Mouse (Mus musculus) limb, embryonic 10.5 days (tissue): ENCODE data around the gene Tyw1. TPM values are rescaled to one million over a fixed set of nuclear protein-coding genes. Genes with fewer than 3 reads are reported as not detected.

Experiments used
- DNase-seq: peaks from one replicate; pipeline ENCODE4 v3.0.0-alpha.2; 2017; ENCODE audit warnings: low spot score
- H3K27ac ChIP-seq: fragments of 300-500 bp; sonication (generic); 2 replicates; pipeline ENCODE4 v1.5.1; 2016; ENCODE audit warnings: mild to moderate bottlenecking
- H3K27me3 ChIP-seq: fragments of 300-500 bp; sonication (generic); 2 replicates; pipeline ENCODE4 v1.6.1; 2016; ENCODE audit warnings: low read depth, mild to moderate bottlenecking; ENCODE audit not compliant: poor library complexity, severe bottlenecking
- H3K36me3 ChIP-seq: fragments of 300-500 bp; sonication (generic); 2 replicates; pipeline ENCODE4 v1.6.1; 2016; ENCODE audit warnings: mild to moderate bottlenecking, moderate library complexity
- H3K4me1 ChIP-seq: fragments of 300-500 bp; sonication (generic); 2 replicates; pipeline ENCODE4 v1.6.1; 2016
- H3K4me3 ChIP-seq: fragments of 300-500 bp; sonication (generic); 2 replicates; pipeline ENCODE4 v1.5.1; 2016; ENCODE audit warnings: mild to moderate bottlenecking, moderate library complexity
- H3K9me3 ChIP-seq: fragments of 300-500 bp; sonication (generic); replicated peaks from 2 replicates; pipeline ENCODE4 v1.6.1; 2016; ENCODE audit warnings: mild to moderate bottlenecking
- WGBS: fragments of 180-500 bp; shearing (Covaris S2); methylation state at CpG from one replicate; pipeline ENCODE4 v1.1.7; 2016; 5-methylcytosine and 5-hydroxymethylcytosine counted together
- polyA plus RNA-seq: library from polyadenylated mRNA; unstranded; fragments of >200 nt; fragmentation: Nextera tagmentation; extraction: Ambion mirVana; gene quantifications from 2 replicates; pipeline ENCODE4 v1.2.1, GENCODE M21; 2016

Tyw1 gene
- 31.4 and 34.3 TPM in 2 replicates for polyA plus RNA-seq

GRCm38 (mm10) chr5:130255017-130255720, at the start of gene Tyw1, which contains the start of gene Sbds:
Gene Tyw1 (plus strand): TSS chr5:130255619.
Gene Sbds (minus strand): TSS chr5:130255530.
- H3K27ac ChIP-seq: peak within 1 kb of the TSS; percentile 86
- H3K36me3 ChIP-seq: peaks cover 50% of the 10 kb centered on the region
- H3K4me3 ChIP-seq: peak within 1 kb of the TSS; percentile 70
- peak; percentile 96 for DNase-seq
- under 1% methylated on average over 52 of the region's 52 CpGs for WGBS
- H3K4me1 ChIP-seq: peaks cover 23% of the 10 kb centered on the region
- no peaks in the 10 kb centered on the region for H3K9me3 ChIP-seq
- no peaks in the 10 kb centered on the region for H3K27me3 ChIP-seq

- H3K27me3 ChIP-seq: no peaks in the 10 kb centered on the region
- no peaks in the 10 kb centered on the region for H3K9me3 ChIP-seq
- H3K36me3 ChIP-seq: peaks cover 83% of the 10 kb centered on the region
- H3K4me3 ChIP-seq: no peak overlapping the region
- WGBS: 91% methylated on average over 4 of the region's 4 CpGs
- no peak overlapping the region for H3K27ac ChIP-seq
- no peaks in the 10 kb centered on the region for H3K4me1 ChIP-seq
- no peak for DNase-seq
These were observed 48.1 kb upstream of the Tyw1 start for GRCm38 (mm10) chr5:130207299-130207698.

GRCm38 (mm10) chr5:130212956-130213355, 42.5 kb upstream of the Tyw1 start:
- Histone ChIP-seq H3K4me3 (no peak overlapping the region), H3K36me3 (peaks cover 61% of the 10 kb centered on the region), H3K27ac (no peak overlapping the region), H3K27me3 (no peaks in the 10 kb centered on the region), H3K4me1 (no peaks in the 10 kb centered on the region), H3K9me3 (no peaks in the 10 kb centered on the region)
- no peak for DNase-seq
- 94% methylated on average over 11 of the region's 11 CpGs for WGBS

GRCm38 (mm10) chr5:130216781-130217180, 38.6 kb upstream of the Tyw1 start, which contains the start of gene Tmem248:
Gene Tmem248 (plus strand): TSS chr5:130217081.
- WGBS: 85% methylated on average over 7 of the region's 7 CpGs
- no peak for DNase-seq
- Histone ChIP-seq H3K4me1 (peaks cover 4% of the 10 kb centered on the region), H3K9me3 (no peaks in the 10 kb centered on the region), H3K36me3 (peaks cover 26% of the 10 kb centered on the region), H3K27me3 (no peaks in the 10 kb centered on the region), H3K4me3 (no peak within 1 kb of the TSS), H3K27ac (no peak within 1 kb of the TSS)

GRCm38 (mm10) chr5:130217406-130217805, 38.0 kb upstream of the Tyw1 start:
- Histone ChIP-seq H3K36me3 (peaks cover 20% of the 10 kb centered on the region), H3K27me3 (no peaks in the 10 kb centered on the region), H3K27ac (no peak overlapping the region), H3K4me1 (peaks cover 4% of the 10 kb centered on the region), H3K4me3 (no peak overlapping the region), H3K9me3 (no peaks in the 10 kb centered on the region)
- WGBS: 92% methylated on average over 4 of the region's 4 CpGs
- DNase-seq: no peak

GRCm38 (mm10) chr5:130218336-130218735, 37.1 kb upstream of the Tyw1 start:
- Histone ChIP-seq H3K4me3 (no peak overlapping the region), H3K27me3 (no peaks in the 10 kb centered on the region), H3K9me3 (no peaks in the 10 kb centered on the region), H3K36me3 (peaks cover 11% of the 10 kb centered on the region), H3K4me1 (peaks cover 11% of the 10 kb centered on the region), H3K27ac (no peak overlapping the region)
- DNase-seq: no peak
- WGBS: 89% methylated on average over 5 of the region's 5 CpGs

GRCm38 (mm10) chr5:130221316-130221715, 34.1 kb upstream of the Tyw1 start:
- peaks cover 14% of the 10 kb centered on the region for H3K36me3 ChIP-seq
- H3K9me3 ChIP-seq: no peaks in the 10 kb centered on the region
- no peaks in the 10 kb centered on the region for H3K27me3 ChIP-seq
- 51% methylated on average over 2 of the region's 2 CpGs for WGBS
- peak overlapping the region; percentile 99 for H3K4me3 ChIP-seq
- peak overlapping the region; percentile 96 for H3K27ac ChIP-seq
- no peak for DNase-seq
- H3K4me1 ChIP-seq: peaks cover 17% of the 10 kb centered on the region

- DNase-seq: no peak
- Histone ChIP-seq H3K27ac (peak overlapping the region; percentile 96), H3K9me3 (no peaks in the 10 kb centered on the region), H3K4me3 (peak overlapping the region; percentile 99), H3K36me3 (peaks cover 16% of the 10 kb centered on the region), H3K4me1 (peaks cover 17% of the 10 kb centered on the region), H3K27me3 (no peaks in the 10 kb centered on the region)
- WGBS: 3% methylated on average over 10 of the region's 10 CpGs
These were observed 33.7 kb upstream of the Tyw1 start for GRCm38 (mm10) chr5:130221760-130222145.

- H3K4me1 ChIP-seq: peaks cover 17% of the 10 kb centered on the region
- peak overlapping the region; percentile 96 for H3K27ac ChIP-seq
- H3K4me3 ChIP-seq: peak overlapping the region; percentile 99
- DNase-seq: peak; percentile 94
- WGBS: under 1% methylated on average over 88 of the region's 88 CpGs
- H3K27me3 ChIP-seq: no peaks in the 10 kb centered on the region
- peaks cover 18% of the 10 kb centered on the region for H3K36me3 ChIP-seq
- no peaks in the 10 kb centered on the region for H3K9me3 ChIP-seq
These were observed 33.0 kb upstream of the Tyw1 start for GRCm38 (mm10) chr5:130222146-130223004.

- H3K27me3 ChIP-seq: no peaks in the 10 kb centered on the region
- H3K36me3 ChIP-seq: peaks cover 50% of the 10 kb centered on the region
- no peak for DNase-seq
- no peak overlapping the region for H3K4me3 ChIP-seq
- H3K27ac ChIP-seq: no peak overlapping the region
- H3K9me3 ChIP-seq: no peaks in the 10 kb centered on the region
- 92% methylated on average over 3 of the region's 3 CpGs for WGBS
- H3K4me1 ChIP-seq: peaks cover 13% of the 10 kb centered on the region
These were observed 28.6 kb upstream of the Tyw1 start for GRCm38 (mm10) chr5:130226790-130227189.

GRCm38 (mm10) chr5:130228120-130228519, 27.3 kb upstream of the Tyw1 start:
- no peak overlapping the region for H3K4me3 ChIP-seq
- no peak for DNase-seq
- no peak overlapping the region for H3K27ac ChIP-seq
- H3K27me3 ChIP-seq: no peaks in the 10 kb centered on the region
- no peaks in the 10 kb centered on the region for H3K9me3 ChIP-seq
- 93% methylated on average over 4 of the region's 4 CpGs for WGBS
- H3K36me3 ChIP-seq: peaks cover 64% of the 10 kb centered on the region
- H3K4me1 ChIP-seq: peaks cover 9% of the 10 kb centered on the region

GRCm38 (mm10) chr5:130236302-130236701, 19.1 kb upstream of the Tyw1 start:
- WGBS: 95% methylated on average over 8 of the region's 8 CpGs
- no peak overlapping the region for H3K27ac ChIP-seq
- DNase-seq: no peak
- H3K4me1 ChIP-seq: no peaks in the 10 kb centered on the region
- H3K27me3 ChIP-seq: no peaks in the 10 kb centered on the region
- peaks cover 100% of the 10 kb centered on the region for H3K36me3 ChIP-seq
- no peaks in the 10 kb centered on the region for H3K9me3 ChIP-seq
- H3K4me3 ChIP-seq: no peak overlapping the region

GRCm38 (mm10) chr5:130239236-130239635, 16.2 kb upstream of the Tyw1 start:
- 91% methylated on average over 7 of the region's 7 CpGs for WGBS
- DNase-seq: no peak
- no peak overlapping the region for H3K27ac ChIP-seq
- H3K4me1 ChIP-seq: no peaks in the 10 kb centered on the region
- H3K9me3 ChIP-seq: no peaks in the 10 kb centered on the region
- peaks cover 100% of the 10 kb centered on the region for H3K36me3 ChIP-seq
- H3K4me3 ChIP-seq: no peak overlapping the region
- no peaks in the 10 kb centered on the region for H3K27me3 ChIP-seq
